Mouse (Mus musculus) R1 (cell line): Measurements from ENCODE around the gene Tpmt.

ENCODE experiments used
- DNase-seq: peaks from one replicate; pipeline ENCODE4 v3.0.0-alpha.2; 2018; ENCODE audit warnings: low read depth, low spot score

The Tpmt gene

DNA sequence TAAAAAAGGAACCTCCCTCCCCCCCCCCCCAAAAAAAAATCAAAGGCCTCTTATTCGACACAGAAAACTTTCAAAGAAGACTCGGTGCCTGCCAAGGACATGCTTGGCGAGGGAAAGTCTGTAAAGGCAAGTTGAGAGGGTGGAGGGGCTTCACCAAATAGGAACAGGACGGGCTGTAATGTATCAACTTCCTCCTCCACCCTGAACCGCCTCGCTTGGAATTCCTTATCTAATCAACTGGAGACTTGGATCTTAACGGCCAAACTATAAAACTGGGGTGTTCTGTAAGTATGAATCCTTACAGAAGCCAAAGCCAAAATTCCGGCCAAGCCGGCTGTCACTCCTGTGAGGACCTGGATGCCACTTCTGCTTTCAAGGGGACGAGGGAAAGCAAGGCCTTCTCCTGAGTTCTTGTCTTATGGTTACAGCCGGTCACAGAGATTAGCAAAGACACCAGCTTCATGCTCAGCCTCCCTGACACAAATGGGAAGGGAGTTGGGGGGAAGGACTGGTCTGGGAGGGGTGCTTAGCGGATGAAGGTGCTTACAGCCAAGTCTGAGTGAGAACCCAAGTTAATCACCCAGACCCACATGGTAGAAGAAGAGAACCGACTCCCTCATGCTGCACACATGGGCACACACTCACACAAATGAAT lies 64.6 kb downstream of the Tpmt start:
- no peak for DNase-seq

DNA sequence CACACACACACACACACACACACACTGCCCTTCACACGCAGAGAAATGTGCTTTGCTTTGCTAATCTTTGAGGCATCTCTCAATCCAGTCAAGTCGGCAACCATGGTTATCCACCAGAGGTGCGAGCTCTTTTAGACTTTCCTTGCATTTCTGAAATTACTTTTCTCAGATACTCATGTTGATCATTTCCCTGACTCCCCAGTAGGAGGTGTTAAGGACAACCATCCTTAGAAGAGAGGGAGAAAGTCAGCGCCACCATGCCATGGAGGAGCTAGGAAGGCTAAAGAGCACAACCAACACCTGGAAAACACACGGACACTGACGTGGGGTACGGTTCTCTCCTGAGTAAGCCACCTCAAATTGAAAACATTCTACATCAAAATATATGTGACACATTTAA lies 68.0 kb downstream of the Tpmt start:
- peak; percentile 66 for DNase-seq

DNA sequence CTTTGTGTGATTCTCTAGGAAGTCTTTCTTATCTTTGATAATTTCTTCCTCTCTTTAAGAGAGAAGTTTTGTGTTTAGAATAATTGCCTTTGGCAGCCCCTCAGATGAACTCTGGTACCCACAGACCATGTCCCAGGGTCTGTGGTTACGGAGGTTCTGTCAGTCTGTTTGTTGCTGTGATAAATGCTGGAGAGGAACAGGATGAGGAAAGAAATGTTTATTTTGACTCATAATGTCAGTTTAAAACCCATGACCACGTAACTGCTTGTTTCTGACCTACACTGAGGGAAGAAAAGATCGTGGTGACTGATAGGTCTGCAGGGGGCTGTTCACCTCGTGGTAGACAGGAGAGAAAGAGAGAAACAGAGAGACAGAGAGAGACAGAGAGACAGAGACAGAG lies 68.6 kb downstream of the Tpmt start:
- no peak for DNase-seq

DNA sequence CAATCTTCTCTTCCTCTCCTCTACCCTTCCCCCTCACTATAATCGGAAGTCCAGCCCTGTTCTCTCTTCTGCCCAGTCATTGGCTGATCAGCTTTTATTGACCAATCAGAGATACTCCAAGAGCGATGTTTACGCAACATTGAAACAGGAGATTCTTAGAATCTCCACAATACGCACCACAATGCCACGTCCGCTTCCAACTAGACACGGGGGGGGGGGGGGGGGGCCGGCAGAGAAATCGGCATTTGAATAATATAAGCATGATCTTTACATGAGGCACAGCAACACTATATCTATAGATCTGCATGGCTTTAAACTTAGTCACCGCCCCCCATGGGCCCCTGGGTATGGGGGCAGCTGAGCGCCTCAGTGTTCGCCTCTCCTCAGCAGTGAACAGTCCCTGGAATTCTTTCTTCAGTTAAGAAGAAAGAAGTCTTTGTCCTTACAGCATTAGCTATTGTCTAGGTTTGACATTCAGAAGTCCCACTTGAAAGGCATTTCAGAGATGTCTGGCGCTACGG lies 69.4 kb downstream of the Tpmt start:
- peak; percentile 93 for DNase-seq
